Mouse (Mus musculus) myocyte (in vitro differentiated cells): ENCODE measurements around the gene Cebpe.

Source experiments
- E2F4 ChIP-seq: IDR thresholded peaks from one replicate; pipeline ENCODE4 v1.6.1; 2011; ENCODE audit warnings: mild to moderate bottlenecking, control low read depth, moderate library complexity; ENCODE audit not compliant: insufficient read depth
- MAX ChIP-seq: IDR thresholded peaks from one replicate; pipeline ENCODE4 v1.6.1; 2011; ENCODE audit warnings: low read depth, mild to moderate bottlenecking, control low read depth
- MYOD1 ChIP-seq, 3 experiments: IDR thresholded peaks; one replicate each; pipeline ENCODE4 v1.6.1; 2011; ENCODE audit warnings: control low read depth in 2 of 3, low read depth in 2 of 3, mild to moderate bottlenecking in 2 of 3, moderate library complexity in 1 of 3; ENCODE audit not compliant: insufficient read length in 2 of 3, control insufficient read depth in 1 of 3
- POLR2A ChIP-seq: IDR thresholded peaks from one replicate; pipeline ENCODE4 v1.6.1; 2011; ENCODE audit warnings: low read depth, mild to moderate bottlenecking, control low read depth, moderate library complexity; ENCODE audit not compliant: insufficient read length
- POLR2AphosphoS2 ChIP-seq: IDR thresholded peaks from one replicate; pipeline ENCODE4 v1.6.1; 2011; ENCODE audit warnings: low read depth, control low read depth; ENCODE audit not compliant: insufficient read length
- REST ChIP-seq: IDR thresholded peaks from one replicate; pipeline ENCODE4 v1.6.1; 2011; ENCODE audit warnings: mild to moderate bottlenecking, control low read depth, moderate library complexity; ENCODE audit not compliant: insufficient read depth, insufficient read length
- SRF ChIP-seq: IDR thresholded peaks from one replicate; pipeline ENCODE4 v1.6.1; 2011; ENCODE audit warnings: low read depth; ENCODE audit not compliant: control insufficient read depth, insufficient read length
- USF1 ChIP-seq: IDR thresholded peaks from one replicate; pipeline ENCODE4 v1.6.1; 2011; ENCODE audit warnings: low read depth, mild to moderate bottlenecking, control low read depth, moderate library complexity

- TF ChIP-seq POLR2A: no peak
- no peak for TF ChIP-seq MAX
- no peak for TF ChIP-seq USF1
- TF ChIP-seq MYOD1 (IDR thresholded peaks at IDR 0.05; ENCODE audit: control insufficient read depth in 1 of 3, insufficient read length in 2 of 3, low read depth in 2 of 3): no peak
- no peak for TF ChIP-seq E2F4
- no peak for TF ChIP-seq REST
- no peak for TF ChIP-seq POLR2AphosphoS2
- TF ChIP-seq SRF: no peak
Measured at GRCm38 (mm10) chr14:54754602-54755018, 42.6 kb upstream of the Cebpe start.
